Mouse (Mus musculus): ENCODE measurements around the gene Evi2a. TPM values are rescaled to one million over a fixed set of nuclear protein-coding genes. Genes with fewer than 3 reads are reported as not detected.
A peak's percentile ranks its signal among the peaks of the same experiment; 100 is the strongest.

Gene Evi2a
- 10 to 100 TPM; 11.6 TPM for total RNA-seq (2021)
- long read RNA-seq, experiment 1, transcript Evi2a-201 (2 exons, 1,463 nt): major isoform, 12 of 16 reads
- long read RNA-seq, experiment 1, partial matches to known transcripts: 1 of 16 reads
- long read RNA-seq, experiment 1, other reads (novel, unspliced or antisense): 0 of 16 reads
- long read RNA-seq, experiment 2, transcript Evi2a-201 (2 exons, 1,463 nt): major isoform, 11 of 12 reads
- long read RNA-seq, experiment 2, partial matches to known transcripts: 0 of 12 reads
- long read RNA-seq, experiment 2, other reads (novel, unspliced or antisense): 1 of 12 reads

DNA sequence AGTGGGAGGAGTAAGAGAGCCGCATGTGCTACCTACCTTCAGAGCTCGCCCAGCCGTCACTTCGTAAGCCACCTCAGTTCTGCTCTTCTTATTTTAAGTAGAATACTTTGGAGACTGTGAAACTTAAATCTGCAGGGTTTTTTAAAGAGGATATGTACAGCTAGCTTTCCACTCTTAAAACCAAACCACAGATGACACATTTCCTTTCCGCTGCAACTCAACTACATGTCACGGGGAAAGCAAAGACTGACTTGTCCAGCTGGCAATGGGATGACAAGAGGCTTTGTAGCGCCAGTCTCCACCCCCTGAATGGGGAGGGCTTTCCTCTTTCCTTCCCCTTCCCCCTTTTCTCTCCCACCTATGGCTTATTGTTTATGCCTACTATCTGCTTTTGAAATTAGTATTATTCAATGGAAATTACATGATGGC lies at the start of gene Evi2a, which contains the start of gene Evi2:
TSS of gene Evi2a (minus strand) at position 277 of the 429 bp plus-strand sequence.
TSS of gene Evi2 (minus strand) at position 257 of the 429 bp plus-strand sequence.
- H3K4me3 ChIP-seq: peak within 1 kb of the TSS; percentile 18; the same call in 1 of the 2 replicates
- no peak for DNase-seq (ENCODE audit: extremely low spot score in 1 of 2, low spot score in 2 of 2)
- peak within 1 kb of the TSS; percentile 82 for H3K27ac ChIP-seq
- TF ChIP-seq CTCF (IDR thresholded peaks at IDR 0.05): no peak
- intact Hi-C loops (cut with DNase I): no loop called here

- no peak overlapping the region for H3K4me3 ChIP-seq
- intact Hi-C loops (cut with DNase I): loop anchor here (5.0 to 10.0 kb wide), 2 partner anchors 105 to 323 kb away; partner anchors contain the start of gene Wsb1
- DNase-seq (ENCODE audit: extremely low spot score in 1 of 2, low spot score in 2 of 2): peak; percentile 74 to 84
- peak; percentile 91 for TF ChIP-seq CTCF (IDR thresholded peaks at IDR 0.05)
- H3K27ac ChIP-seq: peak overlapping the region; percentile 74
Observed at GRCm38 (mm10) chr11:79577741-79578140, 47.3 kb upstream of the Evi2a start.

DNA sequence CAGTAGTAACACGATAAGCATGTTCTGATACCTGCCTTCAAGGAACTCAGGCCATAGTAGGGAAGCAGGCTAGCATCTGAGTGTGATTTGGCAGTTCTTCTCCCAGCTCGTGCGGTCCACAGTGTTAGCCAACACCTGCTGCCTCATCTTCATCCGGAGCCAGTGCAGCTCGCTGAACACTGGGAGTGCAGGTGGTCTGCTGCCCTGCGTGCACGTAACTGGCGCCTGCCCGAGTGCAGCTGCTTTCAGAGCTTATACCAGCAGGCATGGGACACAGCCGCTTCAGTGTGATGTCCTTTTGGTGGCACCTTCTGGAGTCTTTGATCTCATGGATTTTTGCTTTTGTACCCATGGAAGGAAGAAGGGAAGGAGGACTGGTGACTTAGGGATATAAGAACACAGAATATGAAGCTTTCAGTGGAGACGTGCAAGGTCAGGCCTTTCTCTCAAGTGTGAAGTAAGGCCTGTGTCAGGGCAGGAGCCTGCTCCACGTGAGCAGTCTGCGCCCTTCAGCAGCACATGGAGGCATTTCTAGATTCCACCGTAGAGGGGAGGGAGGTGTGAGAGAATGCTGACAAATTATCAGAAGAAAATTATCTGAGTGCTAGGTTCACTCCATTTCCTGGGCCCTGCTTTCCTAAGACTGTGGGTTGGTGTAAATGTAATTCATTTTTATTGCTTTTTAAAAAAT lies 45.1 kb upstream of the Evi2a start:
- Histone ChIP-seq H3K4me3 (no peak overlapping the region), H3K27ac (peak overlapping the region; percentile 1; the same call in 1 of the 2 replicates)
- no peak for TF ChIP-seq CTCF (IDR thresholded peaks at IDR 0.05)
- no peak for DNase-seq (ENCODE audit: extremely low spot score in 1 of 2, low spot score in 2 of 2)
- intact Hi-C loops (cut with DNase I): loop anchor here (5.0 to 10.0 kb wide), 2 partner anchors 103 to 321 kb away; partner anchors contain the start of gene Wsb1

GRCm38 (mm10) chr11:79573836-79574235 lies 43.4 kb upstream of the Evi2a start:
- TF ChIP-seq CTCF (IDR thresholded peaks at IDR 0.05): no peak
- Histone ChIP-seq H3K27ac (no peak overlapping the region), H3K4me3 (no peak overlapping the region)
- intact Hi-C loops (cut with DNase I): loop anchor here (10.0 kb wide), 1 partner anchor 319 kb away; the partner anchor contains the start of gene Wsb1
- DNase-seq (ENCODE audit: extremely low spot score in 1 of 2, low spot score in 2 of 2): no peak

- intact Hi-C loops (cut with DNase I): loop anchor here (10.0 kb wide), 1 partner anchor 316 kb away; the partner anchor contains the start of gene Wsb1
- Histone ChIP-seq H3K27ac (no peak overlapping the region), H3K4me3 (no peak overlapping the region)
- TF ChIP-seq CTCF (IDR thresholded peaks at IDR 0.05): no peak
- DNase-seq (ENCODE audit: extremely low spot score in 1 of 2, low spot score in 2 of 2): no peak
Observed at GRCm38 (mm10) chr11:79570319-79570718, 39.9 kb upstream of the Evi2a start.

DNA sequence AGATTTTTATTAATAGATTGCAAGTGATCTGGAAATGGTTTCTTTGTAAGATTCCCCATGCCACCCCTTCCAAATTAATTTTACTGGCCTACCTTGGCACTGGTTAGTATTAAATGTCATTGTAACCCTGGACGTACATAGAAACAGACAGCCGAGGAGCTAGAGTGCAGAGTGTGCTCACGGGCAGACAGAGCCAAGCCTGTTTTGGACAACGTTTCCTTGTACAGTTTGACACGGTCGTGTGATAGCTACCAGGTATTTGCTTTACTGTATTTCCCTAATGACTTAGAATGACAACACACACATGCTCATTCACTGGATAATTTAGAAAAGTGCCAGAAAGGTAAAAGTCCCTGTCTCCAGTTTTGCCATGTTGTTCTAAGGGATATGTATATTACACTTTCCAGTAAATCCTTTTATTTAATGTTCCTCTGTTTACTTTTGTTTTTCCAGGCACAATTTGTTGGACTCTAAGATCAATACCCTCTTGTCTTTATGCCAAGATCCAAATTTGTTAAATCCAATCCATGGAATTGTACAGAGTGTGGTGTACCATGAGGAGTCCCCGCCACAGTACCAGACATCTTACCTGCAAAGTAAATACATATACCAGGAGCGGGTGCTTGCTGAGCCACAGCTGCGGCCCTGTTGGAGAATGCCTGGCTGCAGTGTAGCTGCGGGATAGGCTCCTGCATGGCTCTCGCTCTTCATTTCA lies 37.9 kb upstream of the Evi2a start:
- H3K4me3 ChIP-seq: no peak overlapping the region
- no peak for TF ChIP-seq CTCF (IDR thresholded peaks at IDR 0.05)
- intact Hi-C loops (cut with DNase I): no loop called here
- DNase-seq (ENCODE audit: extremely low spot score in 1 of 2, low spot score in 2 of 2): no peak
- H3K27ac ChIP-seq: no peak overlapping the region

DNA sequence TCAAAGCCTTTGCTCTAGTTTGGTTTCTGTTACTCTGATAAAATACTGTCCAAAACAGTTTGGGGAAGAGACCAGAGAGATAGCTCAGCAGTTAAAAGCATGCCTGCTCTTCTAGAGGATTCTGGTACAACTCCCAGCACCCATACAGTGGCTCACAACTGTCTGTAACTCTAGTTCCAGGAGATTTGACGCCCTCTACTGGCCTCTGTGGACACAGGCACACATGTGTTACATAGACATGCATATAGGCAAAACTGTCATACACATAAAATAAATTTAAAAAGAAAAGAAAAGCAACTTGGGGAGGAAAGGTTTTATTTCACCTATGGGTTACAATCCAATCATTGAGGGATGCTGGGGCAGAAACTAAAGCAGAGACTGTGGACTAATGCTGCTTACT lies 36.5 kb upstream of the Evi2a start:
- Histone ChIP-seq H3K27ac (no peak overlapping the region), H3K4me3 (no peak overlapping the region)
- DNase-seq (ENCODE audit: extremely low spot score in 1 of 2, low spot score in 2 of 2): no peak
- TF ChIP-seq CTCF (IDR thresholded peaks at IDR 0.05): no peak; the same call in 1 of the 2 replicates
- intact Hi-C loops (cut with DNase I): no loop called here

DNA sequence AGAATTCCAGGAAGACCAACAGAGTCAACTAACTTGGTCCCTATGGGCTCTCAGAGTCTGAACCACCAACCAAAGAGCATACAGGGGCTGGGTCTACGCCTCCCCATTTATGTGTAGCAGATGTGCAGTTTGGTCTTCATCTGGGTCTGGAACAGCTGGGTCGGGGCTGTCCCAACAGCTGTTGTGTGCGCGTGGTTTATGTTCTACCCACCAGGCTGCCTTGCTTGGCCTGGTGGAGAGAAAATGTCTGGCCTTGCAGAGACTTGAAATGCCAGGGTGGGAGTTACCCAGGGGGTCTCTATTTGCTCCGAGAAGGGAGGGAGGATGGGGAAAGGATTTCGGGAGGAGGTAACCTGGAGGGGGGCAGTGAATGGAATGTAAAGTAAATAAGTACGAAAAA lies 33.1 kb upstream of the Evi2a start:
- H3K4me3 ChIP-seq: no peak overlapping the region
- intact Hi-C loops (cut with DNase I): no loop called here
- DNase-seq (ENCODE audit: extremely low spot score in 1 of 2, low spot score in 2 of 2): no peak
- no peak overlapping the region for H3K27ac ChIP-seq
- no peak for TF ChIP-seq CTCF (IDR thresholded peaks at IDR 0.05)

DNA sequence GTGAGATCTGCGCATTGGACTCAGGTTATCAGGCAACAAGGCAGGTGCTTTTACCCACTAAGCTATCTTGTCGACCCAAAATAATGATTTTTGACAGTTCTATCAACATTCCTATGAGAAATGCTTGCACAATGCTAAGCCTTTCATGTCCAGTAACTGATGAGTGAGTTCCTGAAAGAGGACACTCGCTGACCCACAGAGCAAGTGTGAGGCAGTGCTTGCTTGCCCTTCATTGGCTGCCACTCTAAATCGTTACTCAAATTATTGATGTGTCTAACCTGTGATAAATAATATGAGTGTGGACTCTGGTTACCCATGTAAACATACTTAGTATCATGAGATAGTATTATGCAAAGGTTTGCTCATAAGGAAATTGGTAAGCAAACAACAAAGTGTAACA lies 30.1 kb upstream of the Evi2a start:
- intact Hi-C loops (cut with DNase I): no loop called here
- H3K27ac ChIP-seq: no peak overlapping the region
- no peak overlapping the region for H3K4me3 ChIP-seq
- no peak for DNase-seq (ENCODE audit: extremely low spot score in 1 of 2, low spot score in 2 of 2)
- no peak for TF ChIP-seq CTCF (IDR thresholded peaks at IDR 0.05)

DNA sequence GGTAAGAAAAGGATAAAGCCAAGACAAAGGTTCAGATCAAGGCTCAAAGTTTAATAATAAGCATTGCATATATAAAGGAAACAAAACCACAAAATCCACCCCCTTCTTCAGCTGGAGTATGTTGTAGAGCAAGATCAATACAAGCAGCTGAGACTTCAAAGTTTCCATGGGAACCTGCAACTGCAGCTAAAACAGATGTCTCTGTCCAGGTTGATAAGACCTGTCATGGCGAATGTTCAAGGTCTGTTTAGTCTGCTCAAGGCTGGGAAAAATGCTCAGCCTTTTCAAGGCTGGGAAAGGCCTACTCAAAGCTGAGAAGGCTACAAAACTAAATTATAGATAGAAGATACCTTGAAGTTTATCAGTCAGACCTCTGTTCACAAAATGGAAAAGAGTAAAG lies 22.2 kb upstream of the Evi2a start:
- H3K27ac ChIP-seq: no peak overlapping the region
- TF ChIP-seq CTCF (IDR thresholded peaks at IDR 0.05): no peak
- DNase-seq (ENCODE audit: extremely low spot score in 1 of 2, low spot score in 2 of 2): no peak
- intact Hi-C loops (cut with DNase I): no loop called here
- H3K4me3 ChIP-seq: no peak overlapping the region

GRCm38 (mm10) chr11:79536293-79536692 lies 5.9 kb upstream of the Evi2a start:
- intact Hi-C loops (cut with DNase I): no loop called here
- Histone ChIP-seq H3K4me3 (no peak overlapping the region), H3K27ac (no peak overlapping the region)
- no peak for DNase-seq (ENCODE audit: extremely low spot score in 1 of 2, low spot score in 2 of 2)
- TF ChIP-seq CTCF (IDR thresholded peaks at IDR 0.05): no peak

GRCm38 (mm10) chr11:79535554-79535953 lies 5.1 kb upstream of the Evi2a start:
- intact Hi-C loops (cut with DNase I): no loop called here
- no peak for DNase-seq (ENCODE audit: extremely low spot score in 1 of 2, low spot score in 2 of 2)

More at GRCm38 (mm10) chr11:79535554-79535953, 5.1 kb upstream of the Evi2a start:
- H3K27ac ChIP-seq: no peak overlapping the region
- no peak overlapping the region for H3K4me3 ChIP-seq
- no peak for TF ChIP-seq CTCF (IDR thresholded peaks at IDR 0.05)
